Mouse (Mus musculus): ENCODE measurements around the gene Tbrg1. TPM values are rescaled to one million over a fixed set of nuclear protein-coding genes. Genes with fewer than 3 reads are reported as not detected.

Tbrg1 gene
- polyA plus RNA-seq, 1 experiment from 2014 or later, result 46.7 TPM

- 64% methylated on average over 3 of the region's 3 CpGs for WGBS (ENCODE audit: insufficient replicate concordance)
- no peak for ATAC-seq (ENCODE audit: low read depth)
These were observed 18.4 kb downstream of the Tbrg1 start for GRCm38 (mm10) chr9:37638721-37639120.

DNA sequence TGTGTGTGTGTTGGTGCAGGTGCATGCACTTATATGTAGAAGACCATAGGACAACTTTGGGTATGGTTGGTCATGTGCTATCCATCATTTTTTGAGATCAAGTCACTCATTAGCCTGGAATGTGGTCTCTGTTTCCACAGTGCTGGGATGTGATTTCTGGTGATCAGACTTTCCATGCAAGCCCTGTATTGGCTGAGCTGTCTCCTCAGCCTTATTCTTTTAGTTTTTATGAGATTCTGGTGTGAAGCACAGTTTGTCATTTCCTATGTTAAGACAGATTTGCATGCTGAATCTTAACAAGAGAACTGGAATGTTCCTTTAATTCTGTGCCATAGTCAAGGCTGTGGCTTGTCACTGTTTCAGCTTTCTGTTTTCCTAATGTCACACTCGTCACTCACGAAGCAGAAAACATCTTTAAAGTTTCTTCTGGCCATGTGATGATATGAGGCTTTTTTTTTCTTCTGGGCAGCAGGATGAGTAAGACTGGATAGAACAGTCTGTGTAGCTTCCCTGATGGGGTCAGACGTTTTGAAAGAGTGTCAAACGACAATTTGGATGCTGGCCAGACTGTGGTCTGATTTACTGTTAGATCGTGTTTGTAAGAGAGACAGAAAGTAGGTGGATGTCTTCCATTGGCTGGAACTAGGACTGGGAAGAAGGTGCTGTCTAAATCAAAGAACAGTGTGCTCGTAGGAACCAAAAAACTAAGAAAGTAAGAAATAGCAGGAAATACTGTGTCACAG, 20.1 kb downstream of the Tbrg1 start:
- Histone ChIP-seq H3K9ac (ENCODE audit: low read depth, low read length) (no peak overlapping the region), H3K4me1 (ENCODE audit: control insufficient read depth, low read depth, low read length) (no peaks in the 10 kb centered on the region), H3K27me3 (ENCODE audit: control insufficient read depth, insufficient read depth, low read depth, low read length) (no peaks in the 10 kb centered on the region), H3K9me3 (replicated peaks; ENCODE audit: control insufficient read depth, low read length) (no peaks in the 10 kb centered on the region), H3K27ac (ENCODE audit: low read length) (no peak overlapping the region), H3K36me3 (ENCODE audit: control insufficient read depth, insufficient read depth) (no peaks in the 10 kb centered on the region), H3K4me2 (ENCODE audit: low read depth, low read length) (no peak overlapping the region), H3K4me3 (ENCODE audit: low read depth, low read length) (no peak overlapping the region)
- no peak for ATAC-seq (ENCODE audit: low read depth)
- WGBS (ENCODE audit: insufficient replicate concordance), result 45% methylated on average over 6 of the region's 6 CpGs

More at GRCm38 (mm10) chr9:37638721-37639120, 18.4 kb downstream of the Tbrg1 start:
- Histone ChIP-seq H3K4me2 (ENCODE audit: low read depth, low read length) (no peak overlapping the region), H3K27ac (ENCODE audit: low read length) (no peak overlapping the region), H3K36me3 (ENCODE audit: control insufficient read depth, insufficient read depth) (no peaks in the 10 kb centered on the region), H3K4me3 (ENCODE audit: low read depth, low read length) (no peak overlapping the region), H3K9me3 (replicated peaks; ENCODE audit: control insufficient read depth, low read length) (no peaks in the 10 kb centered on the region), H3K27me3 (ENCODE audit: control insufficient read depth, insufficient read depth, low read depth, low read length) (no peaks in the 10 kb centered on the region), H3K4me1 (ENCODE audit: control insufficient read depth, low read depth, low read length) (no peaks in the 10 kb centered on the region), H3K9ac (ENCODE audit: low read depth, low read length) (no peak overlapping the region)

GRCm38 (mm10) chr9:37636335-37636734, 20.8 kb downstream of the Tbrg1 start:
- Histone ChIP-seq H3K4me1 (ENCODE audit: control insufficient read depth, low read depth, low read length) (no peaks in the 10 kb centered on the region), H3K36me3 (ENCODE audit: control insufficient read depth, insufficient read depth) (no peaks in the 10 kb centered on the region), H3K27me3 (ENCODE audit: control insufficient read depth, insufficient read depth, low read depth, low read length) (no peaks in the 10 kb centered on the region), H3K27ac (ENCODE audit: low read length) (no peak overlapping the region), H3K4me2 (ENCODE audit: low read depth, low read length) (no peak overlapping the region), H3K4me3 (ENCODE audit: low read depth, low read length) (no peak overlapping the region), H3K9ac (ENCODE audit: low read depth, low read length) (no peak overlapping the region), H3K9me3 (replicated peaks; ENCODE audit: control insufficient read depth, low read length) (no peaks in the 10 kb centered on the region)
- 13% methylated on average over 7 of the region's 7 CpGs for WGBS (ENCODE audit: insufficient replicate concordance)
- ATAC-seq (ENCODE audit: low read depth), result no peak

DNA sequence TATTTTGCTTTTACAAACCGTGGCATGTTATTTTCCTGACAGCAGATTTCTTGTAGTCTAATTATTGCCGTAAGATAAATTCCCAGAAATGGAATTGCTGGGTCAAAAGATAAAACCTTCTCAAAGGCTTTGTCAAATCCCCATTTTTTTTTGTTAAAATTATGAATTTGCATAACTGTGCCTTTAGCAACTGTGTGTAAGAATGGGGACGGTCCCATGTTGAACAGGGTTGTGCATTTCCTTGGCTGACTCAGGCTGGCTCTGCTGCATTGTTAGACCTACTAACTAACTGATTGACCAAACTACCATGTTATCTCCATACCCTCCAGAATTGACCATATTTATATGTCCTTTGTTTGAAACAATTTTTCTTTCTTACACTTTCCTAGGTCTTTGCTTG, 22.8 kb downstream of the Tbrg1 start:
- no peak overlapping the region for H3K27ac ChIP-seq (ENCODE audit: low read length)

DNA sequence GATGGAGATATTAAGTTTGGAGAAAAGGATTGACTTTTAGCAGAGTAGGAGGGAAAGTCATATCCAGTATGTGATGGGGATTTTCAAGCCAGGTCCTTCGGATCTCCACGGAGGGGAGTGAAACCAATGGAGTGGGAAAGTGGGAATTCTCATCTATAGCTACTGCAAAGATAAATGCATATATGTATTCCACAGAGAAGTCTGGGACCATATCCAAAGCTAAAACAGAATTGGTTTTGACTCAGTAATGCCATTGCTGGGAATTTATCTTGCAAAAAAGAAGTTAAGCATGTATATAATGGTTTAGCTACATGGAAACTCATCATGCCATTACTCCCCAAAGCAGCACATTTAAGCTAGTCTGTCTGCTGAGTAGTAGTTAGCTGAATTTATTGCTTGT, 24.8 kb downstream of the Tbrg1 start:
- Histone ChIP-seq H3K9ac (ENCODE audit: low read depth, low read length) (no peak overlapping the region), H3K36me3 (ENCODE audit: control insufficient read depth, insufficient read depth) (no peaks in the 10 kb centered on the region), H3K27ac (ENCODE audit: low read length) (no peak overlapping the region), H3K4me2 (ENCODE audit: low read depth, low read length) (no peak overlapping the region), H3K27me3 (ENCODE audit: control insufficient read depth, insufficient read depth, low read depth, low read length) (no peaks in the 10 kb centered on the region), H3K4me3 (ENCODE audit: low read depth, low read length) (no peak overlapping the region), H3K9me3 (replicated peaks; ENCODE audit: control insufficient read depth, low read length) (no peaks in the 10 kb centered on the region), H3K4me1 (ENCODE audit: control insufficient read depth, low read depth, low read length) (no peaks in the 10 kb centered on the region)
- WGBS (ENCODE audit: insufficient replicate concordance), result 70% methylated on average over 2 of the region's 2 CpGs
- ATAC-seq (ENCODE audit: low read depth), result no peak

More for the DNA sequence above, 22.8 kb downstream of the Tbrg1 start:
- no peak overlapping the region for H3K4me2 ChIP-seq (ENCODE audit: low read depth, low read length)
- H3K9me3 ChIP-seq (replicated peaks; ENCODE audit: control insufficient read depth, low read length), result no peaks in the 10 kb centered on the region
- H3K9ac ChIP-seq (ENCODE audit: low read depth, low read length), result no peak overlapping the region
- no peaks in the 10 kb centered on the region for H3K36me3 ChIP-seq (ENCODE audit: control insufficient read depth, insufficient read depth)
- WGBS (ENCODE audit: insufficient replicate concordance), result 83% methylated on average over 3 of the region's 3 CpGs
- H3K4me1 ChIP-seq (ENCODE audit: control insufficient read depth, low read depth, low read length), result no peaks in the 10 kb centered on the region
- no peak for ATAC-seq (ENCODE audit: low read depth)
- no peak overlapping the region for H3K4me3 ChIP-seq (ENCODE audit: low read depth, low read length)
- no peaks in the 10 kb centered on the region for H3K27me3 ChIP-seq (ENCODE audit: control insufficient read depth, insufficient read depth, low read depth, low read length)

DNA sequence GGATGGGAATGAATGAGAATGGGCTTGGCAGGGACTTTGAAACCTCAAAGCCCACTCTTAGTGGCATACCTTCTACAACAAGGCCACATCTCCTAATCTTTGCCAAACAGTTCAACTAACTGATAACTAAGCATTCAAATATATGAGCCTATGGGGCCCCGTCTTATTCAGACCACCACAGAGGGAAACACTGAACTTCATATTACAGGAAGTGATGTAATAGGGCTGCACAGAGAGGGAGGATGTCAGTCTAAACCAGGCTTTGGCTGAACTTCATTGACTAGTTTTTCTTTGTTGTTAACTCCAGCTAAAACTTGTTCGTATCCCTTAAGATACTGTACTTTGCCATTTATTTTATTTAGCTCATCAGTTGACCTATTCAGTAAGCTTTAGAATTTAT, 27.2 kb downstream of the Tbrg1 start:
- Histone ChIP-seq H3K27ac (ENCODE audit: low read length) (no peak overlapping the region), H3K4me1 (ENCODE audit: control insufficient read depth, low read depth, low read length) (no peaks in the 10 kb centered on the region; the same call in 1 of the 2 replicates), H3K4me3 (ENCODE audit: low read depth, low read length) (no peak overlapping the region), H3K36me3 (ENCODE audit: control insufficient read depth, insufficient read depth) (no peaks in the 10 kb centered on the region), H3K27me3 (ENCODE audit: control insufficient read depth, insufficient read depth, low read depth, low read length) (no peaks in the 10 kb centered on the region), H3K9me3 (replicated peaks; ENCODE audit: control insufficient read depth, low read length) (no peaks in the 10 kb centered on the region), H3K9ac (ENCODE audit: low read depth, low read length) (no peak overlapping the region), H3K4me2 (ENCODE audit: low read depth, low read length) (no peak overlapping the region)
- no peak for ATAC-seq (ENCODE audit: low read depth)
- WGBS (ENCODE audit: insufficient replicate concordance), result 61% methylated on average over 2 of the region's 2 CpGs

DNA sequence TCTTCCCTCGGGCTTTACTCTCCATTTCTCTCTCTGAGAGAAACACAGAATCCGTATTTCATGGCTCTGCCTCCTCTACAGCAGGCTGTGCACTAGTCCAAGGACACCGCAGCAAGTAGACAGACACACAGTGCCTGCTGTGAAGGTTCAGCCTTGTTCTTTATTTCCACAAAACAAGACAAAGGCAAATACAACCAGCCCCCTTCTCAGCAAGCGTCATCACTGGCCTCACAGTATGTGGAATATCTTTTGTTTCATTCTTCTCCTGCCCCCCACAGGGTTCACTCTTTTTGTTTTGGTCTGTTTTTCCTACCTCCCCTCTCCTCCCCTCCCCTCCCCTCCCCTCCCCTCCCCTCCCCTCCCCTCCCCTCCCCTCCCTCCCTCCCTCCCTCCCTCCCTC, 28.5 kb downstream of the Tbrg1 start:
- ATAC-seq (ENCODE audit: low read depth), result no peak
- Histone ChIP-seq H3K4me3 (ENCODE audit: low read depth, low read length) (no peak overlapping the region), H3K4me1 (ENCODE audit: control insufficient read depth, low read depth, low read length) (no peaks in the 10 kb centered on the region; the same call in 1 of the 2 replicates), H3K36me3 (ENCODE audit: control insufficient read depth, insufficient read depth) (no peaks in the 10 kb centered on the region), H3K9ac (ENCODE audit: low read depth, low read length) (no peak overlapping the region), H3K27ac (ENCODE audit: low read length) (no peak overlapping the region), H3K9me3 (replicated peaks; ENCODE audit: control insufficient read depth, low read length) (no peaks in the 10 kb centered on the region), H3K27me3 (ENCODE audit: control insufficient read depth, insufficient read depth, low read depth, low read length) (no peaks in the 10 kb centered on the region), H3K4me2 (ENCODE audit: low read depth, low read length) (no peak overlapping the region)
- 75% methylated on average over 4 of the region's 4 CpGs for WGBS (ENCODE audit: insufficient replicate concordance)

DNA sequence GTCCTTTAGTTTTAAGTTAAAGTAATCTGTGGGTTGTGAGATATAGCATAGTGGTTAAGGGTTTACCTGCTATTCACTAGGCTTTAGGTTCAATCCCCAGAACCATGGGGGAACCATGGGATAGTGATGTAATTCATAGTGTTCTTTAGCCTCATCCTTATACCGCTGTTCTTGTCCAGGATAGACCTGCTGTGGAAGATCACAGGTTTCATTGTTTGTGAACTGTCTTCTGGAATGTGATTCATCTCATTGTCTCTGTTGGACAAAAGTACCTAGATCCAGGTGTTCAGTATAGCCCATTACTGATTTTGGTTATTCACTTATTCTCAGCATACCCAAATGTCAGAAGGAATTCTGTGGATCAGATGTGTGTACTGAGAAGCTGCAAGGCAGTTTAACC, 29.8 kb downstream of the Tbrg1 start:
- no peak overlapping the region for H3K27ac ChIP-seq (ENCODE audit: low read length)
- H3K4me1 ChIP-seq (ENCODE audit: control insufficient read depth, low read depth, low read length), result no peaks in the 10 kb centered on the region; the same call in 1 of the 2 replicates
- no peak overlapping the region for H3K4me2 ChIP-seq (ENCODE audit: low read depth, low read length)
- H3K9me3 ChIP-seq (replicated peaks; ENCODE audit: control insufficient read depth, low read length), result no peaks in the 10 kb centered on the region
- no peak overlapping the region for H3K4me3 ChIP-seq (ENCODE audit: low read depth, low read length)
- no peaks in the 10 kb centered on the region for H3K36me3 ChIP-seq (ENCODE audit: control insufficient read depth, insufficient read depth)
- ATAC-seq (ENCODE audit: low read depth), result no peak
- 85% methylated on average over 1 of the region's 1 CpGs for WGBS (ENCODE audit: insufficient replicate concordance)
- no peak overlapping the region for H3K9ac ChIP-seq (ENCODE audit: low read depth, low read length)
- H3K27me3 ChIP-seq (ENCODE audit: control insufficient read depth, insufficient read depth, low read depth, low read length), result no peaks in the 10 kb centered on the region

DNA sequence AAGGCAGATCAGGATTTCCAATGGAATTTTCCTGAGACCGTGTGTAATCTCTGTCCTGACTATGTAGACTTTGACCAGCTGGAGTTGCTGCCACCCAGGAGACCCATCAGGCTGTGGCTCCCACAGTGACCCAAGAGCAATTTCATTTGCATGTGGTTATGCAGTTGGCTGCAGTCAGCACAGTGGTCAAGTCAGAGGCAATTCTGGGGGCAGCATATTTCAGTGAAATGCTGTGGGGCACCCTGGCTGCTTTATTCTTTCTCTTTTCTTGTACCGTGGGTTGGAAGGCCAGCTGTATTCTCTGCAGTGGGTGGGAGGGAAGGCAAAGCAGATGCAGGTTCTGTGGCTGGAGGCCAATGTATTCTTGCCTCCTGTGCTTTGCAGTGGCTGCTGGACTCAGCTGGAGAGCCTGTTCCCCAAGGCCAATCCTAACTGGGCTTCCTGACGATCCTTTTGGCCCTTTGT, 31.0 kb downstream of the Tbrg1 start:
- peak; percentile 48; the same call in 1 of the 2 replicates for ATAC-seq (ENCODE audit: low read depth)
- Histone ChIP-seq H3K27ac (ENCODE audit: low read length) (no peak overlapping the region), H3K4me1 (ENCODE audit: control insufficient read depth, low read depth, low read length) (no peaks in the 10 kb centered on the region; the same call in 1 of the 2 replicates), H3K4me3 (ENCODE audit: low read depth, low read length) (no peak overlapping the region), H3K9ac (ENCODE audit: low read depth, low read length) (no peak overlapping the region), H3K36me3 (ENCODE audit: control insufficient read depth, insufficient read depth) (no peaks in the 10 kb centered on the region), H3K9me3 (replicated peaks; ENCODE audit: control insufficient read depth, low read length) (no peaks in the 10 kb centered on the region), H3K27me3 (ENCODE audit: control insufficient read depth, insufficient read depth, low read depth, low read length) (no peaks in the 10 kb centered on the region), H3K4me2 (ENCODE audit: low read depth, low read length) (no peak overlapping the region)
- WGBS (ENCODE audit: insufficient replicate concordance), result 38% methylated on average over 3 of the region's 3 CpGs

Measured in liver, embryonic 16.5 days (tissue).